Mouse (Mus musculus) ES-Bruce4 (cell line): ENCODE results near the gene Arl4c.

Source experiments
- EP300 ChIP-seq: IDR thresholded peaks from 2 replicates; pipeline ENCODE4 v1.6.1; 2011; ENCODE audit warnings: low read depth, low read length; ENCODE audit not compliant: insufficient read depth
- POLR2A ChIP-seq: IDR thresholded peaks from one replicate; pipeline ENCODE4 v1.8.1; 2011; ENCODE audit warnings: low read length; ENCODE audit not compliant: insufficient read depth

DNA sequence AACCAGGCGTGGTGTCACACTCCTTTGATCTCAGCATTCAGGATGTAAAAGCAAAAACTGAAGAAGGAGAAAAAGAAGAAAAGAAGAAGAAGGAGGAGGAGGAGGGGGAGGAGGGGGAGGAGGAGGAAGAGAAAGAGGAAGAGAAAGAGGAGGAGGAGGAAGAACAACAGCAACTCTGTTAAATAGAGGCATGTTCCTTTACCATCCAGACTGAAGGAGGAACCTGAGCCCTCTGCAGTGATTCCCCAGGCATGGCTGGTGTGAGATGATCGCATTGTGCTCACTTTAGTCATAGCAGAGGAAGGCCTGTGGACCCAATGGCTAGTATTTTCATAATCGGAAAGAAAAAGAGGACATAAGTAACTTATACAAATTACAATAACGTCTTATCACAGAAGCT, 59.3 kb downstream of the Arl4c start:
- no peak for TF ChIP-seq POLR2A
- no peak for TF ChIP-seq EP300
